Mouse (Mus musculus): Measurements from ENCODE around the gene Gm15737. TPM values are rescaled to one million over a fixed set of nuclear protein-coding genes. Genes with fewer than 3 reads are reported as not detected.

The Gm15737 gene
- polyA plus RNA-seq, 1 experiment from 2014 or later: not detected

- Histone ChIP-seq H3K27ac (ENCODE audit: low read depth, low read length) (no peak overlapping the region), H3K36me3 (ENCODE audit: control insufficient read depth, insufficient read depth, low read length) (no peaks in the 10 kb centered on the region)
- ATAC-seq (ENCODE audit: low FRiP score): no peak
These were observed 25.7 kb upstream of the Gm15737 start for GRCm38 (mm10) chr6:92843474-92843873.

DNA sequence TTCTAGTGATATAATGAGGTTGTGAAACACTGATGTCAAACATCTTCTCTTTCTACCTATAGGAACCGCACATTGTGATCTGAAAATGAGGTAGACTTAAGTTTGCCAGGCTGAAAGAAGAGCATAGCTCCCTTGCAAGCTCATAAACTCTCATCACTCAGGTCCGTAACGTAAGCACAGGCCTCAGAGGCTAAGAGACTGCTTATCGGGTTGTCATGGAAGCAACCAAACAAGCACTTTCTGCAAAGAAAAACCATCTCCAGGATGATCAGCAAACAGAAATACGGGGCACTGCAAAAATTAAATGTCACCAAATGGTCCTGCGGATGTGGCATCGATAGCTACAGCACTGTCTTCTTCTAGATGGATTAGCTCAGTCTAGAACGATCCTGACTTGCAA, 23.3 kb upstream of the Gm15737 start:
- ATAC-seq (ENCODE audit: low FRiP score) (no peak), DNase-seq (ENCODE audit: low spot score, missing footprints) (peak; percentile 10)
- H3K27me3 ChIP-seq (ENCODE audit: control insufficient read depth, insufficient read depth, low read length): no peaks in the 10 kb centered on the region
- H3K9ac ChIP-seq (ENCODE audit: low read length): no peak overlapping the region
- no peak overlapping the region for H3K4me3 ChIP-seq (ENCODE audit: low read depth, low read length)
- WGBS: 86% methylated on average over 8 of the region's 8 CpGs
- no peaks in the 10 kb centered on the region for H3K4me1 ChIP-seq (ENCODE audit: control insufficient read depth, insufficient read depth, low read length)
- no peaks in the 10 kb centered on the region for H3K9me3 ChIP-seq (ENCODE audit: control insufficient read depth, low read length)
- no peak overlapping the region for H3K4me2 ChIP-seq
- no peak overlapping the region for H3K27ac ChIP-seq (ENCODE audit: low read depth, low read length)
- no peaks in the 10 kb centered on the region for H3K36me3 ChIP-seq (ENCODE audit: control insufficient read depth, insufficient read depth, low read length)

More at GRCm38 (mm10) chr6:92843474-92843873, 25.7 kb upstream of the Gm15737 start:
- DNase-seq (ENCODE audit: low spot score, missing footprints): peak; percentile 76
- no peaks in the 10 kb centered on the region for H3K9me3 ChIP-seq (ENCODE audit: control insufficient read depth, low read length)
- no peak overlapping the region for H3K4me2 ChIP-seq
- H3K27me3 ChIP-seq (ENCODE audit: control insufficient read depth, insufficient read depth, low read length): no peaks in the 10 kb centered on the region
- WGBS: 88% methylated on average over 2 of the region's 2 CpGs
- no peak overlapping the region for H3K4me3 ChIP-seq (ENCODE audit: low read depth, low read length)
- no peaks in the 10 kb centered on the region for H3K4me1 ChIP-seq (ENCODE audit: control insufficient read depth, insufficient read depth, low read length)
- no peak overlapping the region for H3K9ac ChIP-seq (ENCODE audit: low read length)

DNA sequence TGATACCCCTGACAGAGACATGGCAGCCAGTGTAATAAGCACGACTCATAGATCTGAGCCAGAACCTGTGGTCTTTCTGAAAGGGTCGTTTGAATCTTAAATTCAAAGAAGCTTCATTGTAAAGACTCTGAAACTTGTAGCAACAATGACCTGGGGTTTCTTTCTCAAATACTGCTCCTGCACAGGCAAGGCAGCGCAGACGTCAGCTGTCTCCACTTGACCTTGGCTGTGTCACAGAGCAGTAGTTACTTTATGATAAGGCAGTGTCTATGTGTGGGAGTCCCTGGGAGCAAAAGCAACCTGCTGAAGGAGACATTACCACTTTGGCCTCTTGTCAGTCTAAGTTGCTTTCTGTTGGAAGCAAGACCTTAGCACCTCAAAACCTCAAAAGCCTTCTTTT, 22.5 kb upstream of the Gm15737 start:
- H3K9ac ChIP-seq (ENCODE audit: low read length): no peak overlapping the region
- H3K9me3 ChIP-seq (ENCODE audit: control insufficient read depth, low read length): no peaks in the 10 kb centered on the region
- peak; percentile 37 for DNase-seq (ENCODE audit: low spot score, missing footprints)
- no peaks in the 10 kb centered on the region for H3K36me3 ChIP-seq (ENCODE audit: control insufficient read depth, insufficient read depth, low read length)
- no peak overlapping the region for H3K27ac ChIP-seq (ENCODE audit: low read depth, low read length)
- H3K27me3 ChIP-seq (ENCODE audit: control insufficient read depth, insufficient read depth, low read length): no peaks in the 10 kb centered on the region
- 73% methylated on average over 4 of the region's 4 CpGs for WGBS
- ATAC-seq (ENCODE audit: low FRiP score): no peak
- H3K4me1 ChIP-seq (ENCODE audit: control insufficient read depth, insufficient read depth, low read length): no peaks in the 10 kb centered on the region
- H3K4me2 ChIP-seq: no peak overlapping the region
- H3K4me3 ChIP-seq (ENCODE audit: low read depth, low read length): no peak overlapping the region

DNA sequence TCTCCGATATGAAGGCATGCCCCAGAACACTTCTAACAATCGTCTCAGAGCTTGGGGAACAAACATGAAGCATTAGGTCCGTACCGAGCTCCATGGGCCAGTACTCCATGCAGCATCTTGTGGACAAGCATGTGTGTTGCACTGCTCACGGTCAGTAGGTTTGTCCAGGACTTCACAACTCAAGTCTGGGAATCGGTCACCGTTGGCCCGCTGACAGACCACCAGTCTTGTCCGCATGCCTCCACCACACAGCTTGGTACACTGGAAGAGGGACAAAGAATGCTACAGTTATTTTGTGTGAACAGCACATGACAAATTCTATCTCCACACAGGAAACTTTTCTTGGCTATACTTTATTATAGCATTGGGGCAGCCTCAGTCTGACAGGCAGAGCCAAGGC, 19.9 kb upstream of the Gm15737 start:
- Histone ChIP-seq H3K9me3 (ENCODE audit: control insufficient read depth, low read length) (no peaks in the 10 kb centered on the region), H3K9ac (ENCODE audit: low read length) (no peak overlapping the region), H3K4me1 (ENCODE audit: control insufficient read depth, insufficient read depth, low read length) (no peaks in the 10 kb centered on the region), H3K36me3 (ENCODE audit: control insufficient read depth, insufficient read depth, low read length) (no peaks in the 10 kb centered on the region), H3K27ac (ENCODE audit: low read depth, low read length) (no peak overlapping the region), H3K27me3 (ENCODE audit: control insufficient read depth, insufficient read depth, low read length) (no peaks in the 10 kb centered on the region), H3K4me3 (ENCODE audit: low read depth, low read length) (no peak overlapping the region), H3K4me2 (no peak overlapping the region)
- DNase-seq (ENCODE audit: low spot score, missing footprints) (no peak), ATAC-seq (ENCODE audit: low FRiP score) (no peak)
- 96% methylated on average over 9 of the region's 9 CpGs for WGBS

DNA sequence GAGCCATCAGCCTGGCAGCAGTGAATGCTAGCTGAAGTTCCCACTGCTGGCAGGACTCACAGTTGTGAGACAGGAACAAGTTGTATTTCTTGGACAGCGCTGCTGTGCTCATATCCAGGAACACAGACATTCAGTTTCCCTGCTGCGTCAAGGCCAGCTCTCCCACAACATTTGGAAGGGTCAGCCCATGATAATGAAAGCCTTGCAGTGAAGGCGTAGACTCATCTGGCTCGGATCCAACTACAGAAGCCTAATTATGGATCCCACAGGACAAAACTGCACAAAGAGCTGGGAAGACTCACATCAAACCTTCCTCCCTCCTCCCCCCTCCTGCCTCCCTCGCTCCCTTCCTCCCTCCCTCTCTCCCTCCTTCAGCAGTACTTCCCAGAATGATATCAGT, 18.9 kb upstream of the Gm15737 start:
- 68% methylated on average over 5 of the region's 5 CpGs for WGBS
- no peak overlapping the region for H3K9ac ChIP-seq (ENCODE audit: low read length)
- no peak overlapping the region for H3K27ac ChIP-seq (ENCODE audit: low read depth, low read length)
- no peaks in the 10 kb centered on the region for H3K4me1 ChIP-seq (ENCODE audit: control insufficient read depth, insufficient read depth, low read length)
- no peaks in the 10 kb centered on the region for H3K27me3 ChIP-seq (ENCODE audit: control insufficient read depth, insufficient read depth, low read length)
- H3K4me2 ChIP-seq: no peak overlapping the region
- no peaks in the 10 kb centered on the region for H3K9me3 ChIP-seq (ENCODE audit: control insufficient read depth, low read length)
- H3K36me3 ChIP-seq (ENCODE audit: control insufficient read depth, insufficient read depth, low read length): no peaks in the 10 kb centered on the region
- H3K4me3 ChIP-seq (ENCODE audit: low read depth, low read length): no peak overlapping the region
- ATAC-seq (ENCODE audit: low FRiP score) (no peak), DNase-seq (ENCODE audit: low spot score, missing footprints) (no peak)

DNA sequence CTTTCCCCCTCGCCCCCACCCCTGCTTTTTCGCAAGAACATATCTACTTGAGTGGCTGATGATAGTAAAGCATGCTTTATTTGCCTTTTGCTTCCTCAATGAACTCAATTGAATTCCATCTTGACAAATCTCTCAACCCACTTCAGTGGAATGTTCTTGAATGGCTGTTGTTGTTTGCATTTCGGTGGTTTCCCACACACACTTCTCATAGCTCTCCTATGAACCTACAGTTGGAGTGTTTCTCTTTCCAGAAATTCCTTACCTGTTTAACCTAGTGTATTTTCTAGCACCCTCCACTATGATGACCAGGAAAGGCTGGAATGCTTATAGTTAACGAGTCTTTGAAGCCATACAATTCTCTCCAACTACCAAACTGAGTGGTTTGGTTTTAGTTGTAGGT, 14.3 kb upstream of the Gm15737 start:
- no peak for ATAC-seq (ENCODE audit: low FRiP score)
- WGBS: 86% methylated on average over 4 of the region's 4 CpGs

GRCm38 (mm10) chr6:92857761-92858160, 11.4 kb upstream of the Gm15737 start:
- Histone ChIP-seq H3K36me3 (ENCODE audit: control insufficient read depth, insufficient read depth, low read length) (no peaks in the 10 kb centered on the region), H3K27me3 (ENCODE audit: control insufficient read depth, insufficient read depth, low read length) (no peaks in the 10 kb centered on the region), H3K4me2 (no peak overlapping the region), H3K9me3 (ENCODE audit: control insufficient read depth, low read length) (no peaks in the 10 kb centered on the region), H3K4me3 (ENCODE audit: low read depth, low read length) (no peak overlapping the region), H3K9ac (ENCODE audit: low read length) (no peak overlapping the region), H3K27ac (ENCODE audit: low read depth, low read length) (no peak overlapping the region), H3K4me1 (ENCODE audit: control insufficient read depth, insufficient read depth, low read length) (no peaks in the 10 kb centered on the region)
- no peak for ATAC-seq (ENCODE audit: low FRiP score)
- 93% methylated on average over 13 of the region's 13 CpGs for WGBS
- no peak for DNase-seq (ENCODE audit: low spot score, missing footprints)

More for the DNA sequence above, 14.3 kb upstream of the Gm15737 start:
- Histone ChIP-seq H3K4me3 (ENCODE audit: low read depth, low read length) (no peak overlapping the region), H3K4me2 (no peak overlapping the region), H3K27ac (ENCODE audit: low read depth, low read length) (no peak overlapping the region), H3K4me1 (ENCODE audit: control insufficient read depth, insufficient read depth, low read length) (no peaks in the 10 kb centered on the region), H3K9ac (ENCODE audit: low read length) (no peak overlapping the region), H3K27me3 (ENCODE audit: control insufficient read depth, insufficient read depth, low read length) (no peaks in the 10 kb centered on the region), H3K9me3 (ENCODE audit: control insufficient read depth, low read length) (no peaks in the 10 kb centered on the region), H3K36me3 (ENCODE audit: control insufficient read depth, insufficient read depth, low read length) (no peaks in the 10 kb centered on the region)
- DNase-seq (ENCODE audit: low spot score, missing footprints): no peak

GRCm38 (mm10) chr6:92858721-92859510, 10.2 kb upstream of the Gm15737 start:
- Histone ChIP-seq H3K4me3 (ENCODE audit: low read depth, low read length) (no peak overlapping the region), H3K27me3 (ENCODE audit: control insufficient read depth, insufficient read depth, low read length) (no peaks in the 10 kb centered on the region), H3K4me1 (ENCODE audit: control insufficient read depth, insufficient read depth, low read length) (no peaks in the 10 kb centered on the region), H3K27ac (ENCODE audit: low read depth, low read length) (no peak overlapping the region), H3K9me3 (ENCODE audit: control insufficient read depth, low read length) (no peaks in the 10 kb centered on the region), H3K36me3 (ENCODE audit: control insufficient read depth, insufficient read depth, low read length) (no peaks in the 10 kb centered on the region), H3K9ac (ENCODE audit: low read length) (no peak overlapping the region), H3K4me2 (no peak overlapping the region)
- no peak for DNase-seq (ENCODE audit: low spot score, missing footprints)
- WGBS: 84% methylated on average over 12 of the region's 12 CpGs
- ATAC-seq (ENCODE audit: low FRiP score): no peak

DNA sequence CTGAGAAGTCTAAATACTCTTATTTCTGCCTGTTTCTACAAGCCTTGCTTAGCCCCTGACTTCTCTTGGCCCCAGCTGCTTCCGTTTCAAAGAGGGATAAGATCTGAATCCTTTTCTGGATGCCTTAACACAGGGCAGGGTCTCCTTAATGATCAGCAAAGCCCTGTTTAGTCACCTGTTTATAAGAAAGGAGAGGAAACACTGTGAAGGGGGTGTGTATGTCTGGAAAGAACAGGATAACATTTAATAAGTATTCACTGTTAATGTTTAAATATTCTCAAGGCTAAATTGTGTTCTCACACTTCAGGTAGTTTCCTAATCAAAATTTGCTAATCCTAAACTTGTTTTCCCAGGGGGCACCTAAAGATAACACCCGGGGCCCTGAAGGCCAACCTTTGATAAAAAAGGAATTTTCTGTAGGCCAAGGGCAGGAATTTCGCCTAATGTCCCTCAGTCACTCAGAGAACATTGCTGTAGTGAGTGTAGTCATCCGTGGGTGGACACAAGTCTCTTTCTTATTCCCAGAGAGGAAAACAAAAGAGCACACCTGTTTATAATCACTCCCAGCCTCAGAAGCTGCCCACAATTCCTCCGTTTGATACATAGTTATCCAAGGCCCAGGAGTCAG, 8.8 kb upstream of the Gm15737 start:
- WGBS: 73% methylated on average over 5 of the region's 5 CpGs
- H3K4me3 ChIP-seq (ENCODE audit: low read depth, low read length): no peak overlapping the region
- no peaks in the 10 kb centered on the region for H3K36me3 ChIP-seq (ENCODE audit: control insufficient read depth, insufficient read depth, low read length)
- H3K4me1 ChIP-seq (ENCODE audit: control insufficient read depth, insufficient read depth, low read length): no peaks in the 10 kb centered on the region
- no peak for ATAC-seq (ENCODE audit: low FRiP score)
- H3K9ac ChIP-seq (ENCODE audit: low read length): no peak overlapping the region
- no peak overlapping the region for H3K4me2 ChIP-seq
- no peaks in the 10 kb centered on the region for H3K27me3 ChIP-seq (ENCODE audit: control insufficient read depth, insufficient read depth, low read length)
- no peaks in the 10 kb centered on the region for H3K9me3 ChIP-seq (ENCODE audit: control insufficient read depth, low read length)
- DNase-seq (ENCODE audit: low spot score, missing footprints): no peak
- H3K27ac ChIP-seq (ENCODE audit: low read depth, low read length): no peak overlapping the region

Data from midbrain, embryonic 11.5 days (tissue).